Mouse (Mus musculus) brain, embryonic 14.5 days (tissue): Measurements from ENCODE around the gene Gjd3. TPM values are rescaled to one million over a fixed set of nuclear protein-coding genes. Genes with fewer than 3 reads are reported as not detected.

ENCODE experiments used
- DNase-seq: peaks from one replicate; pipeline ENCODE4 v3.0.0-alpha.2; 2011; ENCODE audit warnings: low read depth
- CTCF ChIP-seq: fragments of 200-500 bp; IDR thresholded peaks from 2 replicates; pipeline ENCODE4 v1.5.1; 2012; ENCODE audit warnings: inconsistent platforms, mild to moderate bottlenecking, moderate library complexity, borderline replicate concordance; ENCODE audit not compliant: insufficient read depth, insufficient read length; ENCODE audit errors: extremely low read depth
- POLR2A ChIP-seq: fragments of 200-500 bp; IDR thresholded peaks from 2 replicates; pipeline ENCODE4 v1.6.1; 2012; ENCODE audit warnings: mild to moderate bottlenecking, inconsistent platforms, borderline replicate concordance; ENCODE audit not compliant: poor library complexity, insufficient read depth, insufficient read length, severe bottlenecking; ENCODE audit errors: extremely low read depth
- polyA plus RNA-seq: library from polyadenylated mRNA; depleted of rRNA; stranded (reverse); fragments of >200 nt; gene quantifications from 2 replicates; pipeline ENCODE4 v1.2.3, GENCODE M21; 2012

Gene Gjd3
- polyA plus RNA-seq, 1 experiment, result 2.5 TPM

- no peak for TF ChIP-seq CTCF
- no peak for TF ChIP-seq POLR2A
- no peak for DNase-seq
These were observed 33.4 kb downstream of the Gjd3 start for GRCm38 (mm10) chr11:98949242-98949957.

DNA sequence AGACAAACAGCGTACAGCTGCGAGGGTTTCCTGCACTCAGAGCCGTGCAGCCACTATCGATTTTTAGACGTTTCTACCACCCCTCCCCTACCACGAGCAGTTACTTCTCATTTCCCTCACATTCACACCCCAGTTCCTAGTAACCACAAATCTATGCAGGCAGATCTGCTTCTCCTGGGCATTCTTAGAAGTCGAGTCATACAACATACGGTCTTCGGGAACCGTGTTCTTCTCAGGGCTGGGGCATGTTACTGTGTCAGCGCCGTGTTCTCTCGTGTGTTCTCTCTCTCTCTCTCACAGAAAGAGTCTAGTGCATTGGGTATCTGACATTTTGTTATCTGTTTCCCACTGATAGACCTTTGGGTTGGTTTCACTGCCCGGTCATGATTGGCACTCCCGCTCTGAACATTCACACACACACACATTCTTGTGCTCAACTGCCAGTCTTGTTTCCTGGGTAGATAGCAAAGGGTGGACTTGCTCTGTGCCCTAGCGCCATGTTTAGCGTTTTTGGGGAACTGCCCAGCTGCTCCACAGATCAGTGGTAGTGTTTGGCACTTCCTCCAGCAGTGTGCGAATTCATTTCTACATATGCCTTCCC is 34.7 kb downstream of the Gjd3 start:
- no peak for TF ChIP-seq POLR2A
- no peak for DNase-seq

GRCm38 (mm10) chr11:98945605-98945977 is 37.2 kb downstream of the Gjd3 start:
- DNase-seq, result no peak
- TF ChIP-seq POLR2A (no peak), CTCF (no peak)

- peak; percentile 39 for DNase-seq
- TF ChIP-seq CTCF, result no peak
- no peak for TF ChIP-seq POLR2A
These were observed 37.8 kb downstream of the Gjd3 start for GRCm38 (mm10) chr11:98944897-98945604.

DNA sequence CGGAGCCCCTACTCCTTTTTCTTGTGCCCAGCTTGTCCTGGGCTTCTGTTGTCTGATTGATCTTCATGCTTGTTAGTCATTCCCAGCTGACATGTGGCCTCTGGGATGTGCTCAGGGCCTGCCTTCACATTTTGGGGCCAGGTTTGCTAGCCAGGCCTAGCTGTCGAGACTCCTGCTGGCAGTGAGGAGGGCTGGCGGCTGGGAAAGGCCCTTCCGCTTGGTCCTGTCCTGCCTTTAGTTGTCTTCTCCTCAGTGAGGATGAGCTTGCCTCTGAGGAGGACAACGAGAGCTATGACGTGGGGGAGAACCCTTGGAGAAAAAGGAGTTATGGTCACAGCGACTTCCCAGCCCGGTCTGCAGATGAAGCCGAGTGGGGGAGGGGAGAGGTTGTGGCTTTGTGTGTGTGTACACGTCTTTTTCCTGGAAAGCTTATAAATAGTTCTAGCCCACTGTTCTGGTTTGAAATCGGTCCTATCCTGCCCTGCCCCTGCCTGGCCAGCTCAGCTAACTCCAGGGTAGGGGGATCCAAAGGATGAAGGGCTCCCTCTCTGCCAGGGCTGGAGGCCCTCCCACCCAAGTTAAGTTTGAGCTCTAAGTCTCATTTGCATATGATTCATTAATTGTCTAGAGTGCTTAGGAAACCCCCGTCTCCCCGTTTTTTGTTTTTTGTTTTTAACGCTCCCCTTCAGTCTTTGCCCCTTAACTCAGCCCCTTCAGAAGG is 38.9 kb downstream of the Gjd3 start:
- TF ChIP-seq CTCF, result no peak
- no peak for TF ChIP-seq POLR2A

DNA sequence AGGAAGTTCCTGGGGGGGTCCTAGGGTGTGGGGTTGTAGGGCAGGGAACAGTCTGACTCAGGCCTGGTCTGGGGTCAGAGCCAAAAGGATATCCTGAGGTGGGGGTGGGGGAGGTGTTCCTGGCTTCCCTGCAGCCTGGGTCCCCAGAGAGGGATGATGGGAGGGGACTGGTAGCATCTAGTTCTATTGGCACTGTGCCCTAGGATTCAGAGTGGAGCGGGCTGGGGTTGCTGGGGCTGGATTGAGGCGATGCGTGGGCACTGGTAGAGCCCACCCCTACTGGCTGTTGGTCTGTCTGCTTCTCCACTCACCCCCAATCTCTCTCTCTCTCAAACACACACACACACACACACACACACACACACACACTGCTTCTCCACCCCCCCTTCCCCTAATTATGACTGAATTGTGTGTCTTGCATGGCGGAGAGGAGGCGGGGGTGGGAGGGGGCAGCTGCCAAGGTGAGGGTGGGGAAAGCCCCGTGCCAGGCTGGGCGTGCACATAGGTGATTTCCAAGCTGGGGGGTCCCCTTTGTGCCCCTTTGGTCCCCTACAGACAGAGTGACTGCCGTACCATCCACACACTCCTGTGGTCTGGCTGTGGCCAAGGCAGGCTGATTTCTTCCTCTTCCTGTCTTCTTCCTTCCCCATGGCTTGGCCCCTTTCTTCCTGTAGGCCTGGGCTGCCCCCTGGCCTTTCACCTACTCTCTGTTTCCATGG is 39.7 kb downstream of the Gjd3 start:
- no peak for TF ChIP-seq CTCF
- no peak for TF ChIP-seq POLR2A
- peak; percentile 70 for DNase-seq

More for the DNA sequence above, 38.9 kb downstream of the Gjd3 start:
- DNase-seq, result peak; percentile 25

DNA sequence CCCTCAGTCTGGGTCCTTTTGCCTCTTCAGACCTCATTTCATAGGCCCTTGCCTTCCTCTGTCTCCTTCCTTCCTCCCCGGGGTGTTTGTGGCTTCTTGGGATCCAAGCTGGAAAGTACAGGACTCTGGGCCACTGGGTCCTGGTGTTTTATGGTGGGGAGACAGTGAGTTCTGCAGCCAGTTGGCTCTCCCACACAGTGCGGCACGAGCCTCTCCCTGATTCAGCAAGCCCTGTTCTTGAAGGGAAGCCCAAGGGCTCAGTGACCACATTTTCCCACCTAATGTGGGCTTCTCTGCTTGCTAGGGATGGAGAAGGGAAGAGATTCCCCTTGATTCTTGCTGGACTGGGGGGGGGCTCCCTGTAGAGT is 40.3 kb downstream of the Gjd3 start:
- no peak for DNase-seq
- no peak for TF ChIP-seq POLR2A

GRCm38 (mm10) chr11:98941826-98942550 is 40.8 kb downstream of the Gjd3 start:
- peak; percentile 92 for DNase-seq
- no peak for TF ChIP-seq CTCF
- no peak for TF ChIP-seq POLR2A

GRCm38 (mm10) chr11:98941341-98941825 is 41.4 kb downstream of the Gjd3 start:
- TF ChIP-seq CTCF, result no peak
- peak; percentile 86 for DNase-seq

DNA sequence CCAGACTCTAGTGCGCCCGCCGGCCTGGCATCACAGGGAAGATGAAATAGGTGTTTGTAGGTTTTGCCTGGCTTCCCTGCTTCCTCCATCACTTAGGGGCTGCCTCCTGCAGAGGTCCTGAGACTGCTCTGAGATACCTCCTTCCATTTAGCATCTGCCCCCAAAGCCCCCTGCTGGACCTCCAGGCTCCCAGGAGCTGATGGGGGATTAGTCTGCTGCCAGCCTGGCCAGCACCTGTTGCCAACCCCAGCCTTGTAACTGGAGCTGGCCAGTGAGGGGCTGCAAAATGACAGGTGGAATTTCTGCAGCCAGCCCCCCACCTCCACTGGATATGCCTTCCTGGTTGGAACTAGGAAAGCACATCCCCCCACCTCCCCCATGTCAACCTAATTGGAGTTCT is 42.0 kb downstream of the Gjd3 start:
- TF ChIP-seq CTCF (no peak), POLR2A (no peak)

More for the DNA sequence above, 42.0 kb downstream of the Gjd3 start:
- no peak for DNase-seq
